Mouse (Mus musculus): ENCODE measurements around the gene Stat6.

Stat6 gene

DNA sequence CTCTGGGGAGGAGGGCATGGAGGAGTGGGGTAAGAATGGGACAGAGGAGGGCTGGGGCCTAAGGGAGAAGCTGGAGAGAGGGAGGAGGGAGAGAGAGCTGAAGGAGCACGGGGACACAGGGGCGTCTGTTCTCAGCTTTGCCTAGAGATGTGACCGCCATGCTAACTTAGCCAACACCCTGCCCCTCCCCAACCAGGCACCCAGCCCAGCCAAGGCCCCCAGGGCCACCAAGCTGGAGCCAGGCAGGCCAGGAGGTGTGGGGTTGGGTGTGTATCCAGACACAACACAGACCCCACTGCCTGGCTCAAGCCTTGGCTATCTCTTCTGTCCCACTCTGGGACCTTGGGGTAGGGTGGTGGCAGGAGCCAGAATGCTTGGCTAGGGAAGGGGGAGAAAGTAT is 27.2 kb upstream of the Stat6 start:
- DNase-seq: no peak

DNA sequence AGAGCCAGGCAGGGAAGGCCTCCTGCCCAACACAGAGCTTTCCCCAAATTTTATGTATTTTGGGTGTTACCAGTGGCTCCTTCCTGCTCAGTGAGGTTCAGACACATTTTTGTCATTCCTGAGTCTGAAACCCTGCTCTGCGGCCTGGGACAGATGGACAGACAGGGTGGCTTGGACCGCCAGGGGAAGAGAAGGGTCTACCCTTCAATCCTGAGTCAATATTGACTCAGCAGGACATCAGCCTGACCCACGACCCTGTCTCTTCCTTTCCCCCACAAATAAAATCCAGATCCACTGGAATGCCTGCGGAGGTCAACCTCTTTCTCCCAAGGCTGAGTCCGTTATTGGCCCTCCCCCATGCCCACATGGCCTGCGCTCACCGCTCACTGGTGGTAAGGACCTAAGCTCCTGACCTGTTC is 26.5 kb upstream of the Stat6 start:
- DNase-seq: no peak

DNA sequence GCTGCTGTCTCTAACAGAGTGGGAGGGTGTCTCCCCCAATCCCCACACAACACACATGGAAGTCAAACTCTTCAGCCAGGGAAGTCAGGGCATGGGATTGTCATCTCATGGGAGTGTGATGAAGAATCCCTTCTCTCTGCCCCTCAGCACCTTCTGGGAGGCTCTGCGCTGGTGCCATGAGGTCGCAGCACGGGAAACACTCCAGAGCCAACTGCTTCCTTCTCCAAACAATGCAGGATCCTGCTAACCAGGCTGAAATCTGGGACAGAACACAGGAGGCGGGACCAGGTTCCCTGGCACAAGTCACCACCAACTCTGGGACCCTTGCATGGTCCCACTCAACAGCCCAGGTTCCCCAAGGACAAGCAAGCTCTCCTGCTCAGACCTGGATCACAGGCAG is 25.5 kb upstream of the Stat6 start:
- DNase-seq: no peak

DNA sequence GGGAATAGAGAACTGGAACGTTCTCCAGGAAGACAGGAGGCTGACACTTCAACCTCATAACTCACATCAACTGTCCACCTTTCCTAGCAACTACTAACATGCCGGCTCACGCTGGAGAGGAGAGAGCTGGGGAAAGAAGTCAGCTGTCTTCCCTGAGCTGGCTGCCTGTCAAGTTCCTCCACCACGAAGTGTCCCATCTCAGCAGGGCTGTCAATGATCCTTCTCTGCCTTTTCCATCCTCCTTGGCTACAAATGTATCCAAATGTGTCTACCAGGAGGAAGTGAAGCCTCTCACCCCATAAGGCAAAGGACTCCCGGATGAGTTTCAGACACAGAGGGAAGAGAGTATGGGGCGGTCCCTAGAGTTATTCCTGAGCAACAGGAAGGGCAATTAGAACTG is 24.6 kb upstream of the Stat6 start:
- DNase-seq: peak; percentile 47

DNA sequence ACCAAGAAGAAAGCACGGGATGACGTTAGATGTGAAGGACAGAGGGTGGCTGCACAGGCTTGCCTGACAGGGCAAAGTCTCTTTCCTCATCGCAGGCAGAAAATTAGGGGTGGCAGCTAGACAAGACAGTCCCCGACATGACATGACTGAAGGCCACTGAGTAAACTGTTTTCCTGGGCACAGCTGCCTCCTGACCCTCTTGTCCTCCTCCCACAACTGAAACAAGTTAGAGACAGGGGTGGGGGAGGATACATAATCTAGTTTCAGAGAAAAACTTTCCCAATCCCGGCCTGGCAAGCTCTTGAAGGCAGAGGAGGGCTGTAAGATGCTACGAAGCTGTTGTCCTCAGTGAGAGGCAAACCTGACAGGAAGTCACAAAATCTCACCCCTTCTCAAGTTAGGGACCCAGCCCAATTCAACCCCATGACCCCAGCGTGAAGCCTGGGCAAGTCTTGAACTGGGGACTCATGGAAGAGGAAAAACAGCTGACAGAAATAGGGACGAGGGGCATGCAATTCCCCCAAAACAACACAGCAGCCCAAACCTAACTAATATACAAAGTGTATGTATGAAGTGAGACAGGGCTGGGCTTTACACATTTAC is 23.6 kb upstream of the Stat6 start:
- DNase-seq: no peak

DNA sequence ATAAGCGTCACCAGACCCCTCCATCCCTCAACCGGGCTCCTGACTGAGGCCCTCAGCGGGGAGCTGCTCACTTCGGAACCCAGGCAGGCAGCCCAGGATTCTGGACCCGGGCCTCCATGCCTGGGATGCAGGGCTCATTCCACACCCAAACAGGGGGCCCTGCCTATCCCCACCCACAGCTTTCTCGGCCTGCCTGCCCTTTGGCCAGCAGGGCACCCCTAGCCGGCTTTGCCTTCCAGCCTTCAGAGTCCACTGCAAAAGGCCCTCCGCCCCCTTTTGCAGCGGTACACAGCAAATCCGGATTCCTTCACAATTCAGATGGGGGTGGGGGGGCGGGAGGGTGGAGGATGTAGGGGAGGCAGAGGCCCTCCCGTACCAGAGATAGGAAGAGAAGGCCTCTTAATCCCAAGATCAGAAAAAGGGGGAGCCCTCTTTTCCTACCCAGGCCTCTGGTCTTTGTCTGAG is 22.8 kb upstream of the Stat6 start:
- no peak for DNase-seq

DNA sequence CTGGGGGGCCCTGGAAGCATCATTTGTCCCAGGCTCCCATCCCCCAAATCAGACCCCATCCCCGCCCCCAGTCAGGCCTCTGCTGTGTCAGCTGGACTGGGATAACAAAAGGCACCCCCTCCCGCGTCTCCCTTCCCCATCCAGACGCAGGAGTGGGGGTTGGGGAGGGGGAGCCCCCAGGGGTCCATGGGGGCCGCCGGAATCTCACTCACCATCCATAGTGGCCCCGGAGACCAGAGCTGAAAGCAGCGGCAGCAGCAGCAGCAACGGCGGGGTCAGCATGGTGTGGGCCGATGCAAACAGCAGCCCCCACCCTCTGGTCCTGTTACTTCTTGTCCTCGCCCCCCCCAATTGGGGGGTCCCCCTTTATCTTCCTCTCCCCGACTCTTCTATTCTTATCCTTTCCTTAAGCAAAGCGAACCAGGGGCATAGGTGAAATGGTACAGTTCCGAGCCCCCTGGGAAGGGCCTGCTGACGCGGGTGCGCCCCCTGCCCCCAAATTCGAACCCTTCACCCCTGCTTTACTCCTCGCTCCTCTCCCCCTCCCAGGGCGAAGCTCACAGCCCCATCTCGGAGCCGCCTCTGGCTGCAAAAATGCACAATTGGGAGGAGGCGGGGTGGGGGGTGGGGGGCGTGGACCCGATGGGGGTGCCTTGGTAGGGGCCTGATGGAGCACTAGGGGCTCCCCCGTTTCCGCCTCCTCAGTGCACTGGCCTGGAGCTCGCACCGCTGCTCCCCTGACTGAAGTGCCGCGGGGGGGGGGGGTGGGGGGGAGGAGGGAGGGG is 22.2 kb upstream of the Stat6 start, which contains the start of gene Lrp1:
TSS of gene Lrp1 (minus strand) at position 743 of the 785 bp plus-strand sequence.
- no peak for DNase-seq

DNA sequence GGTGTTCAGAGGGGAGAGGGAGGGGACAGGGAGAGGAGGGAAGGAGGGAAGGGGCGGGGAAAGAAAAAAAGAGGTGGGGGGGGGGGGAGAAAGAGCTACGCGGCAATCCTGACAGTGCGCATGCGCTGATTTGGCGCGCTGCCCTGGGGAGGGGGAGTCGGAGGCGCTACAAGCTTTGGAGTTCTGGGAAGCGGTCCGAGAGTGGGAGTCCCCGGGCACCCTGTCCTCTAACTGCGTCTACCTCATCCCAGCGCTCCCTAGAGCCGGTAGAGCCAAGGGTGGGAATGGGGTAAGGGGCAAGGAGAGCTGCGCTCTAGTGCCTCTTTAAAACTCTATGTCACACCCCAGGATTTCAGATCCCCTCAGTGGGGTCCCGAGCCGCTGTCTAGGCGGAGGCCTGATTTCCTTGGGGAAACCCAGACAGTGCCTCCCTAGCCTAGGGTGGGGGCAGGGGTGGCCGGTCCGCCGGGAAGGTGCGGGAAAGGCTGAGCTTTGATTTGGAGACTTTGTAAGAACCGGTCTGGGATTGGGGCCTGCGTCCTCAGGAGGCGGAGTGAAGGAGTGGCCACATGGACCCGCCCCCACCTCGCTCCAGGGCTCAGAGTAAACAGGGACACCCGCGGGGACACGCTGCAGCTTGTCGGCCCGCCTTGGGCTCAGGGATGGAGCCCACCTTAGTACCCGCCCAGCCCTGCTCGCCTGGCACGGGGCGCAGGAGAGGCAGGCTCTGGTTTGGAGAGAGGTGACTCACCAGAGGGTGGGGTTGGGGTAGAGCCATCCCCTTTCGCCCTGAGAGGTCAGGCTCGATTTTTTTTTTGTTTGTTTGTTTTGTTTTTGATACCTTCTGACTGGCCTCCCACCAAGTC is 21.4 kb upstream of the Stat6 start:
- peak; percentile 90 for DNase-seq

DNA sequence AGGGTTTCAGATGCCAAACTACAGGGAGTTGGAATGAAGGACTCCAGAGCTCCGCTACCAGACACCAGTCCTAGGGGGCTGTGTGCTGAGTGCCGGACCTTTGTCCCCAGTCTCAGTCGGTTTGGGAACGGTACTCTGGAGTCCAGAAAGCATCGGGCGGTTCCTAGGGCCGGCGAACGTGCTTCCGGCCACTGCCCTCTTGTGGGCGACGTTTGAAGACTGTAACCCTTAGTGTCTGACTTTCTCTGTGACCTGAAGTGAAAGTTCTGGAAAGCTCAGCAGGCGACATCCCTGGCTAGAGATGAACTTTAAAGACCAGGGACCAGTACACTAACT is 20.8 kb upstream of the Stat6 start:
- DNase-seq: peak; percentile 69

DNA sequence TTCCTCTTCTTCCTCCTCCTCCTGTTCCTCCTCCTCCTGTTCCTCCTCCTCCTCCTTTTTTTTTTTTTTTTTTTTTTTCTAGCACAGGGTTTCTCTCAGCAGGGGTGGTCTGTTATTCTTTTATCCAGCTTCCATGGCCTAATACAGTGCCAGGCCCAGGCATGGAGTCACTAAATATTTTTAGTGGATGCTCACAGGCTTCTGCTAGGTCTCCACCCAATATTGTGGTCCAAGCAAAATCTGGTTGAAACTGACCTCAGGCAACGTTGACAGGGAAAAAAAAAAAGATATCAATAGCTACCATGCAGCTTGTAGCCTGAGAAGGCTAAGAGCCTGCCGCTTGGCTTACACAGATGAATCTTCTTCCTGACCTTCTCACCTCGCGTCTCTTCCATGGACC is 20.1 kb upstream of the Stat6 start:
- no peak for DNase-seq

DNA sequence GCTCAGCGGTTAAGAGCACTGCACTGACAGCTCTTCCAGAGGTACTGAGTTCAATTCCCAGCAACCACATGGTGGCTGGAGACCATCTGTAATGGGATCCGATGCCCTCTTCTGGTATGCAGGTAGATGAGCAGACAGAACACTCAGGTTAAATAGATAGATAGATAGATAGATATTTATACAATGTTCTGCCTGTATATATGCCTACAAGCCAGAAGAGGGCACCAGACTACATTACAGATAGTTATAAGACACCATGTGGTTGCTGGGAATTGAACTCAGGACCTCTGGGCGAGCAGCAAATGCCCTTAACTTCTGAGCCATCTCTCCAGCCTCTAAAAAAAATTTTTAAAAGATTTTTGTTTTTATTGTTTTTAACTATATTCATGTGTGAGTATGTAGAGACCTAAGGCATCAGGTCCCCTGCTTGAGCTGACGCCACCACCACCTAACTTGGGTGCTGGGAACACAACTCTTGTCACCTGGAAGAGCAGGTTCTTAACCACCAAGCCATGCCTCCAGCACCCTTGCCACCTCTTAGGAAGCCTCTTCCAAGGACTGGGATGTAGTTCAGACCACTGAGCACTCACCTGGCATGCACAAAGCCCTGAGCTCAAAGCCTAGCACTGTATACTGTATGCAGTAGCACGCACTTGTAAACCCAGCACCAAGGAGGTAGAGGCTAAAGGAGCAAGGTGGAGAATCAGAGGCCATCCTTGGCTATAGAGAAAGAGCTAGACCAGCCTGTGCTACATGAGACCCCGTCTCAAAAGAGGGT is 19.2 kb upstream of the Stat6 start:
- DNase-seq: no peak

DNA sequence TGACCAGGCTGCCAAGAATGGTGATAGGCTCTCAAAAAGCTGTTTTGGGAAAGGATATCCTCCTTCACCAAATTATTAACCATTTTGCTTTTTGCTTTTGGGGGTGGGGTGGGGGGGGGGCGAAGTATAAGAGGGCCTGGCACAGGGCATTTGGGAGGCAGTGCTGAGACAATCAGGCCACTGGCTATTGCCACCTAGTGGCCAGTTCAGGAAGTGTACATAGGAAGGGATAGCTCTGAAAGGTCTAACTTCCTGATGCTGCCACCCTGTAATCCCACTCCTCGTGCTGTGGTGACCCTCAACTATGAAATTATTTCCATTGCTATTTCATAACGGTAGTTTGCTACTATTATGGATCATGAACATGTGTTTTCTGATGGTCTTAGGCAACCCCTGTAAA is 16.4 kb upstream of the Stat6 start:
- no peak for DNase-seq

DNA sequence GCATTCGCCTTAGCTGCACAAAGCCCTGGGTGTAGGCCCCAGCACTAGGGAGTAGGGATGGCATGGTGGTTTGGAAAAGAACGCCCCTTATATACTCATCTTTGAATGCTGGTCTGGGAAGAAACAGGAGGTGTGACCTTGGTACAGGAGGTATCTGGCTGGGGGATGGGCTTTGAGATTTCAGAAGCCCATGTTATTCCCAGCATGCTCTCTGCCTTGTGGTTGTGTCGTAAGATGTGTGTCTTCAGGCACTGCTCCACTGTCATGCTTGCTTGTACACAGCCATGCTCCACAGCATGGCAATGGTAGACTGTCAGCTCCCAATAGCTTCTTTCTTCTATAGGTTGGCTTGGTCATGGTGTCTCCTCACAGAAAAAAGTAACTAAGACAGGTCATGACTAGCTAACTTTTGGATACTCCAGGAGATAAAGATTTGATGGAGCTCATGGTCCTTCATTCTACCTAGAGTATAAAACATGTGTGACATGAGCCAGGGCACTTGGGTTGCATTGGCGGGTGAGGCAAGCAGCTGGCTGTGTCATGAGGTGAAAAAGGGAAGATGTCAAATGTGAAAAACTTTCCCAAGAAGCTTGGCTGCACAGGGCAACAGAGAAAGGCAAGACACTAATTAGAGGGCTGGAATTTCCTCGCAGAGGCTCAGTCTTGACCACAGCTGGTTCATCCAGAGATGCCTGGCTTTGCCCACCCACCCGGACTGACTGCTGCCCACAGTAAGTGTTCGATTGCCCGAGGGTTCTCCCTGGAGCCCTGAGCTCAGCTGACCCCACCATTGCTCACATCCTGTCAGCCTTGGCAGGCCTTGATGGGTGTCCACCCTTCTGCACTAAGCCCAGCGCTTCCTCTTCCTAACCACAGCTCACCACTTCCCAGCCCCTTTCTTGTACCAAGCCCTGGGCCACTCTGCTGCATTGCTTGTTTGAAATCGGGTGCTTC is 11.2 kb upstream of the Stat6 start:
- DNase-seq: no peak

DNA sequence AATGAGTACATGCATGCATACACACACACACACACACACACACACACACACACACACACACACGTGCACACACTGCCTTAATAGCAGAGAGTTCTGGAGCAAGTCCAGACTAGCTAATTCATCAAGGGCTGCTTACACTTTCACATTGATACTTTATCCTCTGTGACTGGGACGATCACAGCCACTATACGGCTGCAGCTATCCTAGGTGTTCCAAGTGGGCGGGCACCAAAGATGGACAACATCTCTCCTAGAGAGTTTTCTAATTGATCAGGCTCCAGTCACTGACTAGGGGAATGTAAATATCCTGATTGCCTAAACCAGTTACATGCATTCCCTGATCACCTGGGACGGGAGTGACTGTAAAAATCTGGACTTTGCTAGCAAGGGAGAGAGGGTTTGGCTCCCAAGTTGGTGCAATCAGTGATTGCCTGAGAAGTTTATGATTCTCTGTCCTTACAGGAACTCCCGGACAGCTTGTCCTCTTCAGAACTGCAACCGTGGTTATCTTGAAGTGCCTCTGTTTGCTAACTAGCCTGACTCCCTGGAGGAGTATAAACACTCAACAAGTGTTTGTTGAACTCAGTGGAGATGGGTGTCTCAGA is 10.0 kb upstream of the Stat6 start:
- DNase-seq: no peak

DNA sequence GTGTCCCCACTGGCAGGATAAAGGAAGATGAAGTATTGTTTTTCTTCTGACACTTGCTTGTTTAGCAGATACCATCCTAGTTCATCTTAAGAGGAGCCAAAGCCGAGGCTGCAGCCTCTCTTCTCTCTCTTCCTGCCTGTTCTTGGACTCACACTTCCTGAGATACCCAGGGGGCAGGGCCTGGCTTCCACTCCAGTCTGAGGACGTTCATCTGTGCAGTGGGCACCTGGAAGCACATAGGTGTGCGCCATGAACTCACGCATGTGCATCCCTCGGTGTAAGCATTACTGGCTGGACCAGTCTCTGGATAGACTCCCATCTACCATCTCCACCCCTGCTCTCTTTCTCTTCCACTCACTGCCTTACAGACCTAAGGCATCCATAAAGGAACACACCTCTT is 2.4 kb upstream of the Stat6 start:
- DNase-seq: no peak

DNA sequence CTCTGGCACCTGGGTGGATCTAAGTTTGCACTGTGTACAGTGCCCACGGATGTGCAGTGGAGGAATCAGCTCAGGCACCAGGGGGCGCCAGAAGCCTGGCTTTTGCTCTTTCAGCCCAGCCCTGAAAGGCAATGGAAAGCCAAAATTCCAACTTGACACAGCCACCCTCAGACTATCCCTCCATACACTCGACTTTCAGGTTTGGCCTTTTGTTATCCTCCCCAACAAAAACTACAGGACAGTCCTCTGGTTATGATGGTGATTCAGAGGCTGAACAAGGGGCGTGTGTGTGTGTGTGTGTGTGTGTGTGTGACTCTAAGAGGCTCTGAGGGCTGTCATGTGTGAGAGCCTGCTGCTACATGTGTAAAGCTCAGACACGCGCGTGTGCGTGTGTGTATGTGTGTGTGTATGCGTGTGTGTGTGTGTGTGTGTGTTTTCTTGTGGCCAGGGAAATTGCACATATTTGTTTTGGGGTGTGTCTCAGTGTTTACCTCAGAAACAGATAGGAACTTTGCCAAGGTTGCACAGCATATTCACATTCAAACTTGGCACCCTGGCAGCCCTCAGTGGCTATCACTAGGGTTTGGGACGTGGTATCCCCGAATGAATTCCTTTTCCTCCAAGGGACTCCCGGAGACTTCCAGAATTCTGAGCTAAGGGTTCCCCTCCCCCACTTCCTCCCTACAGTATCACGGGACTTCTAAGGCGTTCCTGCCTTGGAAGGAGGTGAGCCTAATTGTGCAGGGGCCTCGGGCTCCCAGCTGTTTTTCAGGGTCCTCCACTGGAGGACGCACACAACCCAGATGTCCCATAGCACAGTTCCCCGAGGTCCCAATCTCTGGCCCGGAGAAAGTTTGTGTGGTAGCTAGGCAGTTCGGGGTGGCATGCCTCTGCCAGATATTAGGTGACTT is 670 bp upstream of the Stat6 start:
- peak; percentile 89 for DNase-seq

DNA sequence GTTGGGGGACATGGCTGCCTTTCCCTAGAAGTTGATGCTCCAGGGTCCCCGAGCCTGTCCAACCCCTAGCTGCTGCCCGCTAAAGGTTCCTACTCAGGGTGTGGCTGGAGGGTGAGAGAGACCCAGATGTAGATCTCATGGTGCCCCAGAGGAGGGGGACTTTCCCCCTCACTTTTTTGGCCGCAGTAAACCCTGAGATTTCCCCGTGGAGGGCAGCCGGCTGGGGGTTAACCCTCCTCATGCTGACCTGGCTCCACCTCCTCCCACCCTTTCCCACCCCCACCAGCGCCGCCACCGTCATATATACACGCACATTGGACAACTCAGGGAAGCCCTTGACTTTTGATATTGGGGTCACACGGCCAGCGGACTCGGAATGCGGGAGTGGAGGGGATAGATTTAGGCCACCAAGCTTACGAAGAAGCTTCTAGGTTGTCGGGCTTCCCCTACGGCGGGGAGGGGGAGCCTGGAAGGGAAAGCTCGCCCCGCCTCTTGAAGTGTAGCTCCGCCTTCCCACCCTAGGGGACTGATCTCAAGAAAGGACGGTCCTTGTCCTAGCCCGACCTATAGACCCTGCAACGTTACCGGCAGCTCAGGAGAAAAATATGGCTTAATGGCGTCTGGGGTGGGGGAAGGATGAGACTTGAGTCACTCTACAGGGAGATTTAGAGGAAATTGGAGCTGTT is 910 bp downstream of the Stat6 start:
- DNase-seq: peak; percentile 41

DNA sequence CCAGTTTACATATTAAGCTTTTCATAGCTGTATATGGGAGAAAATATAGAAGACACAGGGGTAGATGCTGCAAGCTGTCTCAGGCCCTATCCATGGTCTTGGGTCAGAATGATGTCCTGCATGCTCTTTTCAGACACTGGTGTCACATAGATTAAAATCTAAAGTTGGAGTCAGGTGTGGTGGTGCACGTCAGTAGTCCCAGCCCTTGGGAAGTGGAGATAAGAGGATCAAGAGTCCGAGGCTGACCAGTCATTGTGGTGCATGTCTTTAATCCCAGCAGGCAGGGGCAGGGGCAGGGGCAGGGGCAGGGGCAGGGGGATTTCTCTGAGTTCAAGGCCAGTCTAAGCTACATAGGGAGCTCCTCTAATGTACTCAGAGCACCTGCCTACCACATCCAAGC is 3.0 kb downstream of the Stat6 start:
- no peak for DNase-seq

DNA sequence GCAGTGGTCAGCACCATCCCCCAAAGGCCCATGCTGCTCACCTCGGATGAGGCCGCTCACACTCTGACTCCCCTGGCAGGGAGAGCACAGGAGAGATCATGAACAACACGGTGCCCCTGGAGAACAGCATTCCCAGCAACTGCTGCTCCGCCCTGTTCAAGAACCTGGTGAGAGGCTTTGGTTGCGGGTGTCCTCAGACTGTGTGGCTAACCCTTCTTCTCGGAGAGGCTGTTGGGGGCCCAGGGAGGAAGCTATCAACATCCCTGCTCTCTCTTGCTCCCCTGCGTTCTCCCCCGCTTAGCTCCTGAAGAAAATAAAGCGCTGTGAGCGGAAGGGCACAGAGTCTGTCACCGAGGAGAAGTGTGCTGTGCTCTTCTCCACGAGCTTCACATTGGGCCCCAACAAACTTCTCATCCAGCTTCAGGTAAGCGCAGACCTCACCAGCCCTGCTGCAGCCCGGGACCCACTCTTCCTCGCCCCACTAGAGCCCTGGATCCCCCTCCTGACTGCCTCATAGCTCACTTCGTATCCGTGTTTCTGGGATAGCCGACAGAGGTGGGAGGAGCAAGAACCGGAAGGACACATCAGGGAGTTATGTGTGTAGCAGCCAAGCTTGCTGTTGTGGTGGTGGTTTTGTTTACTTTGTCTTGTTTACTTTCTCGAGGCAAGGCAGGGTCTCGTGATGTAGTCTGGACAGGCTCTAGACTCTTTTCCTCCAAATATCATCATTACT is 10.3 kb downstream of the Stat6 start:
- DNase-seq: no peak

All from cerebellum, adult 8-10 months (tissue).